Mouse (Mus musculus): ENCODE measurements around the gene Nae1.
"Not testable (repeated sequence)": the region's sequence is repeated elsewhere in the genome, so short reads cannot be mapped to it uniquely, and the experiment has no call there.

Nae1 gene

DNA sequence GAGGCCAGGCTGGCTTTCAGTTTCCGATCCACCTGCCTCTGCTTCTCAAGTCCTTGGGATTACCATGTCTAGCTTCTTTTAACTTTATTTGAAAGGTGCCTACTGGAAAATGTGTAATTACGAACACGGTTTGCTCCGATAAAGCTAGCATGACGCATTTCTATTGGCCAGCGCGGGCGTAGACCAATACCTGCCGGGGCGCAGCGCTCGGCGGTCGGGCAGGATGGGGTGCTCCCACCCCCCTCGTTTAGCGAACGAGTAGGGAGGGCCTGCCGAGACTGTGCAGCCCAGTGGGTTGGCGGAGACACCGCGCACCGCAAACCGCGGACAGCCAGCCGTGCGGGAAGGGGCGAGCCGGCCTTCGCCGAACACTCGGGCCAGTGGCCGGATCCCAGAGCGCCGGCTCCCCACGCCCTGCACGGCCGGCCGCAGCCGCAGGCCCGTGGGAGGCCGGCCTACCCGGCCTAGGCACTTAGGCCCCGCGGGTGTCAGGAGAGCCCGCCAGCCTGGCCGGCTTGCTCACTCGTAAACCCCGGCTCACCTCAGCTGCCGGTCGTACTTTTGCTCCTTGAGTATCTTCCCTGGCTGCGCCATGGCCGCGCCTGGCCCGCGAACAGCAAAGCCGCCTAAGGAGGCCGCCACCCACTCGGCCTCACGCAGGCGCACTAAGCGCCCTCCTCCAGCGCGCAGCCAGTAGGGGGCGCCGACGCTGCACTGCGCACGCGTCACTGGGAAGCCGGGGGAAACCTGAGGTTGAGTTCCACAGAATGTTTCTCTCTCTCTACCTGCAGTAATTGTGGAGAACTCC lies at the start of gene Nae1, which contains the start of gene Car7:
Gene Nae1 (minus strand): TSS at position 667 of the 808 bp plus-strand sequence.
Gene Car7 (plus strand): TSS at position 719 of the 808 bp plus-strand sequence.
- no peaks in the 10 kb centered on the region for H3K27me3 ChIP-seq (ENCODE audit: control insufficient read depth, insufficient read depth, low read length, poor library complexity, severe bottlenecking)
- H3K36me3 ChIP-seq (ENCODE audit: control insufficient read depth, insufficient read depth, low read length, poor library complexity, severe bottlenecking), result no peaks in the 10 kb centered on the region
- DNase-seq (ENCODE audit: low read depth, low spot score), result peak; percentile 96

DNA sequence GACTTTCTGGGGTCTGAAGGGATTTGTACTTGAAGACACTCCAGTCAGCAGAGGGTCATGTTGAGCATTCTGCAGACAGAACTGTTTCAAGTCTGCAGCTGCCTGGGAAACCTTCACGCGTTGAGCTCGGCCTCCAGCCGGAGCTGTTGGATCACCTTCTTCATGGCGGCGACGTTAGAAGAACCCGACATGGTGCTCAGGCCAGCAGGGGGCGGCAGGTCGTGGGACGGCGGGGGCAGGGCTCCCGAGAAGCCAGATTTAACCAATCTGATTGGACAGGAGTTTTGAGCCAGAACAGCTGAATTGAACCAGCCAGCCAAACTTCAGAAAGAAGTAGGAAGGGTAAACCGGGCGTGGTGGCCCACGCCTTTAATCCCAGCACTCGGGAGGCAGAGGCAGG lies 43.2 kb upstream of the Nae1 start:
- H3K36me3 ChIP-seq (ENCODE audit: control insufficient read depth, insufficient read depth, low read length, poor library complexity, severe bottlenecking); H3K27me3 ChIP-seq (ENCODE audit: control insufficient read depth, insufficient read depth, low read length, poor library complexity, severe bottlenecking); DNase-seq (ENCODE audit: low read depth, low spot score): not testable (repeated sequence)

DNA sequence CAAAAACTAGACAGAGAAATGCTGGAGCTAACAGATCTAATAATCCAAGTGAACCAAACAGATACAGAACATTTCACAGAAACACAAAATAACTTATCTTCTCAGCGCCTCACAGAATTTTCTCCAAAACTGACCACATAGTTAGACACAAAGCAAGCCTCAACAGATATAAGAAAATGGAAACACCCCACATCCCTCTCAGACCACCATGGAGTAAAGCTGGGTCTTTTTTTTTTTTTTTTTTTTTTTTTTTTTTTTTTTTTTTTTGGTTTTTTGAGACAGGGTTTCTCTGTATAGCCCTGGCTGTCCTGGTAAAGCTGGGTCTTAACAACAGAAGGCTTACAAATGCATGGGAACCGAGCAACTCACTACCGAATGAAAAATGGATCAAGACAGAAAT lies 42.4 kb upstream of the Nae1 start:
- Histone ChIP-seq H3K27me3 (ENCODE audit: control insufficient read depth, insufficient read depth, low read length, poor library complexity, severe bottlenecking) (no peaks in the 10 kb centered on the region), H3K36me3 (ENCODE audit: control insufficient read depth, insufficient read depth, low read length, poor library complexity, severe bottlenecking) (no peaks in the 10 kb centered on the region)
- no peak for DNase-seq (ENCODE audit: low read depth, low spot score)

DNA sequence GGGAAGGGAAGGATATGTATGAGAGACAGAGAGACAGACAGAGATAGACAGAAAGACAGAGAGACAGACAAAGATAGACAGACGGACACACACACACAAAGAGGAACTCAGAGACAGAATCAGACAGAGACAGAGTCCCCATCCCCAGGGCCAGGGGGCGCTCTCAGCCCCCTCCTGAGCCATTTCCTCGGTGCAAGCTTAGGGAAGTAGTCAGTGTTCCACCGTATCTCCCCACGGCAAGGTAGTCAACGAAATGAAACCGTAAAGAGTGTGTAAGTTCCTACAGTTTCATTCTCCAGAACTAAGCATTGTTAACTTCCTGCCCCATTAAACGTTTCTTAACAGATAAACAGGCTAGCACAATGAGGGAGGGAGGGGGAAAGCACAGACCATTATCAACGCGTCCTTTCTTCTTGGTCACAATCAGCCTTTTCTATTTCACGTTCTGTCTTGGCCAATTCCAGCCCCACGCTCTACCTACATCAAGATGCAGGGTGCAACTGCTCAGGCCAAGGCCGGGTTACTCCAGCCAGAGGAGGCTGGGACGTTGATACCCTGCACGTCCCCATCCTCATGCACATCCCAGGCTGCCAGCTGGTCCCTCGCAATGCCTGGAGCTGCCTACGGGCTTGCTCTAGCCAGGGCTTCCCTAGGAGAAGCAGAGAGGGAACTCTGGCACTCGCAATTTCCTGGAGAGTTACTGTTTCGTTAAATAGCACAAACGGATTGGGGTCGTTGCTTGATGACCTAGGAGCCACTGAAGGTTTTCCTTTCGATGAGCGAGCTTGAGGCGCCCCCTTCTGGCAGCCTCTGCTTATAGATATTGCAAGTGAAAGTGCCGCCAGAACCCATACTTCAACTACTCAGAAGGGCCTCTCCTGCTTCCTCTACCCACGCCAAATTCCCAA lies 36.3 kb upstream of the Nae1 start:
- DNase-seq (ENCODE audit: low read depth, low spot score), result peak; percentile 91
- no peaks in the 10 kb centered on the region for H3K36me3 ChIP-seq (ENCODE audit: control insufficient read depth, insufficient read depth, low read length, poor library complexity, severe bottlenecking)
- no peaks in the 10 kb centered on the region for H3K27me3 ChIP-seq (ENCODE audit: control insufficient read depth, insufficient read depth, low read length, poor library complexity, severe bottlenecking)

DNA sequence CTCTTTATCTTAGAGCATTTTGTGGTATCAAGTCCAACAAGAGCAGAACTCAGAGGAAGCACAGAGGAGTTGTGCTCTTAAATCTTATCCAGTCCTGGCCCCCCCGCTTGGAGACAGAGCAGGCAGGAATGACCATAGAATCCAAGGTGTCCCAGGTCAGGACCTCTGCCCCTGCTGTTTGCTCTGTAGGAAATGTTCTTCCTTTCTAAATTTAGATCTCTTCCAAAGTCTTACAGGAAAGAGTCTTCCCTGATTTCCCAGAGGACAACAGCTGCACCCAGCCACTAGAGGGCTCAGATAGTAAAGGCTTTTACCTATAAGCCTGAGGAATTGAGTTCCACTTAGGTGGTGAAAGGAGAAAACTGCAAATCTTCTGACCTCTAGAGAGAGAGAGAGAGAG lies 35.1 kb upstream of the Nae1 start:
- no peaks in the 10 kb centered on the region for H3K36me3 ChIP-seq (ENCODE audit: control insufficient read depth, insufficient read depth, low read length, poor library complexity, severe bottlenecking)
- H3K27me3 ChIP-seq (ENCODE audit: control insufficient read depth, insufficient read depth, low read length, poor library complexity, severe bottlenecking), result no peaks in the 10 kb centered on the region
- peak; percentile 13 for DNase-seq (ENCODE audit: low read depth, low spot score)

DNA sequence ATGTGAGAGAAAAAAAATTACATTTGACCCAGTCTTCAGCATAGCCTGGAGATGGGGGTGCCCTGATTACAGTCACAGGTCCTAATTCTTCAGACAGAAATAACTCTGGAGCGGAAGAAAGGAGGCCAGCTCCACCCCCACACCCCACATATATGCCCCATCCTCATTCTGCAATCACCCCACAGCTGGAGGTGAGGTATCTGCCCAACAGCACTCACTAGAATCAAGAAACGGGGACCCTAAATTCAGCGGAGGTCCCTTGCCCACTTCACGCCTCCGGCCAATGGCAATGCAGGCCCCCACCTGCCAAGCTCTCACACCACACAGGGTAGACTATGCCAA lies 31.0 kb upstream of the Nae1 start:
- no peak for DNase-seq (ENCODE audit: low read depth, low spot score)
- no peaks in the 10 kb centered on the region for H3K36me3 ChIP-seq (ENCODE audit: control insufficient read depth, insufficient read depth, low read length, poor library complexity, severe bottlenecking)
- H3K27me3 ChIP-seq (ENCODE audit: control insufficient read depth, insufficient read depth, low read length, poor library complexity, severe bottlenecking), result no peaks in the 10 kb centered on the region

DNA sequence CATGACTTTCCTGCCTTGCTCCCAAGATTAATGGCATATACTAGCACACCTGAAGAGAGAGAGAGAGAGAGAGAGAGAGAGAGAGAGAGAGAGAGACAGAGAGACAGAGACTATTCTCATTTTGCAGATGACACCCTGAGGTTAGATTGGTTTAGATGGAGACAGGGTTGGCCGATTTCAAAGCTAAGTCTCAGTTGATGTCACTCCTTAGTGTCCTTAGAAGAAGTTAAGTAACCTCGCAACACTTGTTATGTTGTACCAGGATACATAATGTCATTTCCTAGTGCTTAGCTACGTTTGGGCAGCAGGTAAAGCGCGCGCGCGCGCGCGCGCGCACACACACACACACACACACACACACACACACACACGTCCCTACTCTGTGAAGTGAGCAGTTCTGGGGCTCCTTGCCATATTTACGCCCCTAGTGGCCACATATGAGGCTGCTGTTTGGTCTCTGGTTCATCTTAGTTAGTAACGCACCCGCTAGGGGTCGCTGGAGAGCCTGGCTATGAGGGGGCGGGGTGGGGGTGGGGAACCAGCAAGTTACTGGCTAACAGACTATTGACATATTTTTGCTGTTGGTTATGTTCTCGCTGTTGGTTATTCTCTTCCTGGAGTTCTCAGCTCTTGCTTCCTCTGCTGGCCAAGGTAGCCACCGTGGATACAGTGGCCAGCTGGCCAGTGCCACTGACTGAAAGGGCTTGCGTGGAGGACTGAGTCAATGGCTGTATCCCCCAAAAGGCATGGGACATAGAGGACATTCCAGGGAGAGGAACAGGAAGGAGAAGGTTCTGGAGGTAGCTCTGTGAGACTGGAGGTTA lies 30.4 kb upstream of the Nae1 start:
- no peaks in the 10 kb centered on the region for H3K36me3 ChIP-seq (ENCODE audit: control insufficient read depth, insufficient read depth, low read length, poor library complexity, severe bottlenecking)

DNA sequence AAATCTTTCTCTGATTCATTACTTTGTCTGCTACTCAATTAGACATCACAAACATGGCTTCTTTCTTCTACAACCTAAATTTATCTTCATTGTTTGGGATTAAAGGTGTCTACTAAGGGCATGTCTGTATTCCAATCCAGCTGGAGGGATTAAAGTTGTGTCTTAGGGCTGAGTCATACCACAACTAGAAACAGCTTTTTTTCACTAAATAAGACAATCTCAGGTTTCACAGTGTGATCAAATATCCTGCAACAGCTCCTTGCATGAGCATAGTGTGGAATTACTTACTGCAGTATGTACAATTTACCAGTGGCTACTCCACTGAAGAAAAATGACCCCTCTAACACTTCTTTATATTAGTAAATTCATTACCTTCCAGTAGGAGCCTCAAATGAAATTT lies 26.3 kb upstream of the Nae1 start:
- no peak for DNase-seq (ENCODE audit: low read depth, low spot score)

More for the DNA sequence above, 30.4 kb upstream of the Nae1 start:
- DNase-seq (ENCODE audit: low read depth, low spot score), result peak; percentile 97
- H3K27me3 ChIP-seq (ENCODE audit: control insufficient read depth, insufficient read depth, low read length, poor library complexity, severe bottlenecking), result no peaks in the 10 kb centered on the region

DNA sequence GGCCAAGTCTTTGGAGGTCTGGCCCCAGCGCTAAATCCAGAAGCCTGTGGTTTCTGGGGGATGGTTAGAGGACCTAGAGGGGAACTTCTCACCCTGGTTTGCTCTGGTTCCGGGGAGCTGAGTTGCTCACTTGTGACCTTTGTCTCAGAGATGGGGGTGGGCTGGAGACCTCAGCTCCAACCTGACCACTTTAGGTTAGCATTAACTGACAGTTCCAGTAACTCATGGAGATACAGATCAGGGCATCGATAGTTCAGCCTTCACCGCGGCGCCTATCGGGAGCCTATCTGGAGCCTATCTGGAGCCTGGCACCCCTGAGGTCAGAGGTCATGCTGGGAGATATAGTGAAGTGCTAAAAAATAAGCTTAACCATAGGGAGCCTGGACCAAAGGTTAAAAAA lies 22.8 kb upstream of the Nae1 start:
- no peak for DNase-seq (ENCODE audit: low read depth, low spot score)
- Histone ChIP-seq H3K36me3 (ENCODE audit: control insufficient read depth, insufficient read depth, low read length, poor library complexity, severe bottlenecking) (no peaks in the 10 kb centered on the region), H3K27me3 (ENCODE audit: control insufficient read depth, insufficient read depth, low read length, poor library complexity, severe bottlenecking) (no peaks in the 10 kb centered on the region)

More for the DNA sequence above, 26.3 kb upstream of the Nae1 start:
- Histone ChIP-seq H3K27me3 (ENCODE audit: control insufficient read depth, insufficient read depth, low read length, poor library complexity, severe bottlenecking) (no peaks in the 10 kb centered on the region), H3K36me3 (ENCODE audit: control insufficient read depth, insufficient read depth, low read length, poor library complexity, severe bottlenecking) (no peaks in the 10 kb centered on the region)

DNA sequence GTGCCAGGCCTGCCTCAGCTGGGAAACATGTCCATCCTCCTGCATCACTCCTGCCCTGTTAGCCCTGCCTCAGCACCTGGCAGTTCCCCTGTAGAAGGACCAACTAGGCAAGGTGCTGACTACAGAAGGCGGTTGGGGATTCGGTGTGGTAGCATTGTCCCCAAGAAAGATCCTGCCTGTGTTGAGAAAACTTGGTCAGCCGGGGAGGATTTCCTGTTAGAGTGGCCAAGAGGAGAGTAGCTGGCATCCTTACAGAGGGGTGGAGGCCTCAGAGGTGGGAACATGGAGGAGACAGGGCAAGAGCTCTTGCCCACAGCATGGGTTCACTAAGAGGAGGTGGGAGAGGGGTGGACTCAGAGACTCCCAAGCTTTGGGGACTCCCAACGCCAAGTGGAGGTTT lies 20.8 kb upstream of the Nae1 start:
- Histone ChIP-seq H3K27me3 (ENCODE audit: control insufficient read depth, insufficient read depth, low read length, poor library complexity, severe bottlenecking) (no peaks in the 10 kb centered on the region), H3K36me3 (ENCODE audit: control insufficient read depth, insufficient read depth, low read length, poor library complexity, severe bottlenecking) (no peaks in the 10 kb centered on the region)
- DNase-seq (ENCODE audit: low read depth, low spot score), result no peak

DNA sequence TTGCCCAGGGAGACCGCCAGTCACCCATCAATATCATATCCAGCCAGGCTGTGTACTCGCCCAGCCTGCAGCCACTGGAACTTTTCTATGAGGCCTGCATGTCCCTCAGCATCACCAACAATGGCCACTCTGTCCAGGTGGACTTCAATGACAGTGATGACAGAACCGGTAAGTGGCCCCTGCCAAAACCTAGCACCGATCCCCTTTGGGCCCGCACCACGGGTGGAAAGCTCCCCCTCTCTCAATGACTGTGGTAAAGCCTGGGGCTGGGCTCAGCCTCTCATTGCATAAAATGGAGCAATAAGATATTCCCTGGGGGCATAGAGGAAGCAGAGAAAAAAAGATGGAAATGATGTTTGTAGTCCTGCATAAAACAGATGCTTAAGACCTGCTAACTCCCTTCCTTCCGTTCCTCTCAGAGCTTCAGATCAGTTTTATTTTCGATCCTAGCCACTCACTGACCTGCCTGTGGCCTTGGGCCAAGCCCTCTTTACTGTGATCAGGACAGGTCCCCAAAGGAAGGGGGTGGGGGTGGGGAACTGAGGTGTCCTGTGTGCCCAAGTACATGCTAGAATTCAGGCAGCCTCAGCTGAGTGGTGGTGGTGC lies 9.1 kb upstream of the Nae1 start:
- no peaks in the 10 kb centered on the region for H3K27me3 ChIP-seq (ENCODE audit: control insufficient read depth, insufficient read depth, low read length, poor library complexity, severe bottlenecking)

DNA sequence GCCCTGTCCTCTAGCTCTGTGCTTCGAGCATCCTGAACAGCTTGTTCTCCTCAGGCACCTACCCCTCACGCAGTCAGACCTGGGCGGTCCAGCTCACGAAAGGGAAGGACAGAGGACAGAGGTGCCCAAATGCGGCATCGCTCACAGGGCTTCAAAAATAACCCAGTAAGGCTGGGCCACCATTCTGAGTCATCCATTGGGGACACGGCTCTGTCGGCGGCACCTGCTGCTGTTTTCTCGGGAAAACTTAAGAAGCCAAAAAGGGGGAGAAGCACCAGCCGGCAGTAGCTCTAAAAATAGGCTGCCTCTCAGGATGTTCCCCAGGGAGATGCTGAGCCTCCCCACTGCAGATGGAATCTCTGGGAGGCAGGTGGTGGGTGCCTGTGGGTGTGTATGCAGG lies 7.7 kb upstream of the Nae1 start:
- H3K27me3 ChIP-seq (ENCODE audit: control insufficient read depth, insufficient read depth, low read length, poor library complexity, severe bottlenecking), result no peaks in the 10 kb centered on the region
- H3K36me3 ChIP-seq (ENCODE audit: control insufficient read depth, insufficient read depth, low read length, poor library complexity, severe bottlenecking), result no peaks in the 10 kb centered on the region
- DNase-seq (ENCODE audit: low read depth, low spot score), result no peak

More for the DNA sequence above, 9.1 kb upstream of the Nae1 start:
- no peak for DNase-seq (ENCODE audit: low read depth, low spot score)
- no peaks in the 10 kb centered on the region for H3K36me3 ChIP-seq (ENCODE audit: control insufficient read depth, insufficient read depth, low read length, poor library complexity, severe bottlenecking)

DNA sequence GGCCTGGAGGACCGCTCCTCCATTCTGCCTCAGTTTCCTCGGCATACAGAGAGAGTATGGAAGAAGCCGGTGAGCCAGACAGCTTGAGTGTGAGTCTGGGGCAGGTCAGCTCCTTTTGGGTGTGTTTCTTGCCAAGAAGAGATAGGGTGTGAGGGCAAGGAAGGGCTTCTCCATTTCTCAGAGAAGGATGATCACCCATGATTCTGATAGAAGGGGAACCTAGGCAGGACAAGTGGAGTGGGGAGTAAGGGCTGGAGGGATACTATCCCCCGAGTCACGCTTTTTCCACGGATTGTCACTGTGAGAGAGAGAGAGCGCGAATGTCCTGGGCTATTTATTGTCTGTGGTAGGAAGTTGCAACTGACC lies 7.1 kb upstream of the Nae1 start:
- H3K27me3 ChIP-seq (ENCODE audit: control insufficient read depth, insufficient read depth, low read length, poor library complexity, severe bottlenecking), result no peaks in the 10 kb centered on the region
- no peak for DNase-seq (ENCODE audit: low read depth, low spot score)
- no peaks in the 10 kb centered on the region for H3K36me3 ChIP-seq (ENCODE audit: control insufficient read depth, insufficient read depth, low read length, poor library complexity, severe bottlenecking)

DNA sequence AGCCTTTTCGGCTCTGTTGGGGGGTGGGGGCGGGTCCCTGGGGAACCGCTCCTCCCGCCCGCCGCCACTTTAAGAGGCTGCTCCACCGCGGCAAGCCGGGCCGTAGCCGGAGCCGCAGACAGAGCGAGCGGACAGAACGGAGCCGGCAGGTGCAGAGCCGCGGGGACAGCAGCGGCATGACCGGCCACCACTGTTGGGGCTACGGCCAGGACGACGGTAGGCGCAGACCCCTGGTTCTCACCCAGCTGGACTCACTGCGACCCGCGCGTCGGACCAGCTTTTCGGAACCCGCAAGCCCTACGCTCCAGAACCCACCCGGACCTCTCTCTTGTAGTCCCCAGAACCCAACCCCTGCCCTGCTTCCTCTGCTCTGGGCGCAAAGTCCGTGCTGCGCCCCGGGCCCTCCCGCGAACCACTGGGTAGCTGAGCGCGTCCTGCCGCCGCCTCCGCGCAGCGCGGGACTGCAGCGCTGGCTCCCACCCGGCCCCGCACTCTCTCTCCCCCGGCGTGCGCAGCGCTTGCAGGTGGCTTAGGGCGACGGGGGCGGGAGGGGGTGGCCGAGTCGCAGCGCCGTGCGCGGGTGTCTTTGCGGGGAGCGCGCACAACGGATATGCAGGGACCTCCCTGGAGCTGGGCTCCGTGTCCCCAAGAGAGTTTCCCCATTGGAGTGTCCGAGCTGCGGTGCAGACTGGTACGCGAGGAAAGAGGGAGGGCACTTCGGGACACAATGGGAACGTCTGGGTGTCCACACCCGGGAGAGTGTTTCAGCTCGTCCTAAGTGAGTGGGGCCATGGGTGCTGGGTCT lies 6.5 kb upstream of the Nae1 start:
- Histone ChIP-seq H3K27me3 (ENCODE audit: control insufficient read depth, insufficient read depth, low read length, poor library complexity, severe bottlenecking) (no peaks in the 10 kb centered on the region), H3K36me3 (ENCODE audit: control insufficient read depth, insufficient read depth, low read length, poor library complexity, severe bottlenecking) (no peaks in the 10 kb centered on the region)
- peak; percentile 30 for DNase-seq (ENCODE audit: low read depth, low spot score)
